ENCODE assay signal across 15 mouse cellular contexts in the genomic region with DNA sequence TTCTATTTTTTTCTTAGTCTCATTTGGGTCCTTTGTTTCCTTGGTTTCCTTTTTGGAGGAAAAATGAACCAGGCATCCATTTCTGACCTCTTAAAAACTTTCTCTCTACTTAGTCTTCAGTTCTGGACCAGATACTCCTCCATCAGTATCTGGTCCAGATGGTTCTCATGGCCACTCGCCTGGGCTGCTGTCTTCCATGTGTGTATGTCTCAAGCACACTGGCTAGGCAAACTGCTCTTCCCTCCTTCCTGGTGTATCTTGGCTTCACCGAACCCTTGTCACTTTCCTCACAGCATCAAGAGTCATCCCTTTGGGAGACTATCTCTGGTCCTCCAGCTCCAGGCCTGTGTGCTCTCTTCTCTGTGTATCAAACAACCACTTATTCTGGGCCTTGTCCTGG. TPM values are rescaled to one million over a fixed set of nuclear protein-coding genes. Genes with fewer than 3 reads are reported as not detected.
DNase-seq lines count a peak whose midpoint lies in the region; ATAC-seq and TF ChIP-seq lines count a peak whose summit lies in the region.
"Had no signal": no experiment of that assay in that cellular context is flagged by ENCODE, and none has a peak within 500 bp of the region (broad histone marks: within the 10 kb centered on the region; RNA-seq: fewer than 3 reads in every experiment).

No protein-coding gene starts in this region.

- TF ChIP-seq EP300 in heart, adult 2 months (IDR thresholded peaks at IDR 0.05; ENCODE audit: insufficient read depth, low read depth, low read length): no peak
- no peak for TF ChIP-seq EP300 in stomach, postnatal 0 days (optimal IDR thresholded peaks at IDR 0.05)

- H3K36me3 ChIP-seq in heart, adult 2 months (ENCODE audit: control insufficient read depth, insufficient read depth, low read length): no peaks in the 10 kb centered on the region; the same call in 1 of the 2 replicates
- no peaks in the 10 kb centered on the region for H3K36me3 ChIP-seq in kidney, embryonic 15.5 days
- no peaks in the 10 kb centered on the region for H3K36me3 ChIP-seq in kidney, adult 2 months (ENCODE audit: control insufficient read depth, insufficient read depth, low read length)
- H3K36me3 ChIP-seq in stomach, embryonic 16.5 days (ENCODE audit: control insufficient read depth, insufficient read depth, low read length): no peaks in the 10 kb centered on the region
- H3K36me3 ChIP-seq in stomach, postnatal 0 days (ENCODE audit: control insufficient read depth, insufficient read depth, low read length): no peaks in the 10 kb centered on the region
- H3K36me3 ChIP-seq: liver, embryonic 13.5 days had no signal

- H3K9me3 ChIP-seq in kidney, embryonic 15.5 days (replicated peaks): no peaks in the 10 kb centered on the region
- H3K9me3 ChIP-seq in stomach, embryonic 16.5 days (replicated peaks; ENCODE audit: control insufficient read depth, low read length): no peaks in the 10 kb centered on the region
- no peaks in the 10 kb centered on the region for H3K9me3 ChIP-seq in stomach, postnatal 0 days (ENCODE audit: control insufficient read depth, low read length)
- H3K9me3 ChIP-seq: liver, embryonic 13.5 days had no signal

- no peak overlapping the region for H3K4me3 ChIP-seq in heart, adult 2 months
- no peak overlapping the region for H3K4me3 ChIP-seq in kidney, embryonic 15.5 days (replicated peaks)
- H3K4me3 ChIP-seq in kidney, adult 2 months (ENCODE audit: insufficient read depth, low read depth, low read length): no peak overlapping the region
- H3K4me3 ChIP-seq in stomach, embryonic 16.5 days (replicated peaks; ENCODE audit: low read length): no peak overlapping the region
- no peak overlapping the region for H3K4me3 ChIP-seq in stomach, postnatal 0 days (ENCODE audit: low read depth, low read length)
- H3K4me3 ChIP-seq in olfactory bulb, adult 2 months (ENCODE audit: insufficient read depth, low read depth, low read length): no peak overlapping the region
- no peak overlapping the region for H3K4me3 ChIP-seq in cerebellum, adult 2 months (replicated peaks; ENCODE audit: insufficient read depth, low read depth, low read length)
- H3K4me3 ChIP-seq: liver, embryonic 13.5 days had no signal

- H3K9ac ChIP-seq in heart, adult 2 months (ENCODE audit: low read depth, low read length): no peak overlapping the region
- H3K9ac ChIP-seq in kidney, embryonic 15.5 days: no peak overlapping the region
- H3K9ac ChIP-seq in stomach, embryonic 16.5 days (ENCODE audit: low read length): no peak overlapping the region
- no peak overlapping the region for H3K9ac ChIP-seq in stomach, postnatal 0 days (ENCODE audit: low read length)
- H3K9ac ChIP-seq: liver, embryonic 13.5 days had no signal

- no peak for DNase-seq in heart, adult 2 months
- no peak for DNase-seq in heart, postnatal 36 days
- no peak for DNase-seq in kidney, adult 2 months
- DNase-seq in stomach, postnatal 0 days (ENCODE audit: low spot score): no peak
- DNase-seq in cerebellum, adult 2 months: no peak
- DNase-seq: B cell, adult 2 months; cerebellum, postnatal 14 days; liver, embryonic 13.5 days; right cerebral cortex, postnatal 25 days; thymus, adult 2 months had no signal

- no peaks in the 10 kb centered on the region for H3K27me3 ChIP-seq in heart, adult 2 months (ENCODE audit: control insufficient read depth, insufficient read depth, low read length)
- H3K27me3 ChIP-seq in kidney, embryonic 15.5 days: no peaks in the 10 kb centered on the region
- no peaks in the 10 kb centered on the region for H3K27me3 ChIP-seq in kidney, adult 2 months (replicated peaks; ENCODE audit: control insufficient read depth, insufficient read depth, low read length)
- no peaks in the 10 kb centered on the region for H3K27me3 ChIP-seq in stomach, embryonic 16.5 days (ENCODE audit: control insufficient read depth, insufficient read depth, low read length)
- no peaks in the 10 kb centered on the region for H3K27me3 ChIP-seq in stomach, postnatal 0 days (ENCODE audit: control insufficient read depth, insufficient read depth, low read length)
- no peaks in the 10 kb centered on the region for H3K27me3 ChIP-seq in cerebellum, adult 2 months (ENCODE audit: control insufficient read depth, insufficient read depth, low read length)
- H3K27me3 ChIP-seq: liver, embryonic 13.5 days; Patski had no signal

- ATAC-seq in kidney, embryonic 15.5 days (replicated peaks; ENCODE audit: low FRiP score): no peak
- ATAC-seq in stomach, embryonic 16.5 days (ENCODE audit: insufficient read depth, low FRiP score): no peak
- no peak for ATAC-seq in stomach, postnatal 0 days (ENCODE audit: low FRiP score, low TSS enrichment)
- ATAC-seq: hindbrain, postnatal 0 days; Patski had no signal

- peak overlapping the region; percentile 11; the same call in 1 of the 2 replicates for H3K27ac ChIP-seq in heart, adult 2 months
- H3K27ac ChIP-seq in kidney, embryonic 15.5 days: peak overlapping the region; percentile 13; the same call in 1 of the 2 replicates
- H3K27ac ChIP-seq in kidney, adult 2 months (ENCODE audit: insufficient read depth, low read depth, low read length): no peak overlapping the region
- 0 out of 2 replicates have a peak overlapping the region, but pooled peaks have one; percentile 0 for H3K27ac ChIP-seq in stomach, embryonic 16.5 days (ENCODE audit: low read length)
- no peak overlapping the region for H3K27ac ChIP-seq in stomach, postnatal 0 days (replicated peaks)
- H3K27ac ChIP-seq in olfactory bulb, adult 2 months (ENCODE audit: insufficient read depth, low read depth, low read length): peak overlapping the region; percentile 73
- no peak overlapping the region for H3K27ac ChIP-seq in cerebellum, adult 2 months (ENCODE audit: insufficient read depth, low read length)
- H3K27ac ChIP-seq: hindbrain, postnatal 0 days; liver, embryonic 13.5 days had no signal

- 59% methylated on average over 2 of the region's 2 CpGs for WGBS in heart, adult 2 months
- 90% methylated on average over 2 of the region's 2 CpGs for WGBS in kidney, embryonic 15.5 days
- WGBS in kidney, adult 2 months: 87% methylated on average over 2 of the region's 2 CpGs
- WGBS in stomach, embryonic 16.5 days: 75% methylated on average over 2 of the region's 2 CpGs
- WGBS in stomach, postnatal 0 days: 82% methylated on average over 2 of the region's 2 CpGs
- 91% methylated on average over 2 of the region's 2 CpGs for WGBS in olfactory bulb, adult 2 months
- WGBS in cerebellum, adult 2 months: 65% methylated on average over 2 of the region's 2 CpGs

- peaks cover 3% of the 10 kb centered on the region; the same call in 1 of the 2 replicates for H3K79me2 ChIP-seq in heart, adult 2 months (replicated peaks; ENCODE audit: control insufficient read depth, insufficient read depth, low read length)

- intact Hi-C loops in heart, adult 2 months (cut with DNase I): no loop called here
- intact Hi-C loops in heart, postnatal 36 days (cut with DNase I): no loop called here

- no peak overlapping the region for H3K4me2 ChIP-seq in kidney, embryonic 15.5 days
- H3K4me2 ChIP-seq in stomach, embryonic 16.5 days (ENCODE audit: low read depth, low read length): no peak overlapping the region
- no peak overlapping the region for H3K4me2 ChIP-seq in stomach, postnatal 0 days (replicated peaks; ENCODE audit: low read depth)
- H3K4me2 ChIP-seq: liver, embryonic 13.5 days had no signal

- no peak for TF ChIP-seq POLR2A in heart, adult 2 months (IDR thresholded peaks at IDR 0.05; ENCODE audit: insufficient read depth, low read depth, low read length)
- TF ChIP-seq POLR2A in kidney, adult 2 months (IDR thresholded peaks at IDR 0.05; ENCODE audit: low read depth, low read length): no peak
- TF ChIP-seq POLR2A in olfactory bulb, adult 2 months (IDR thresholded peaks at IDR 0.05; ENCODE audit: insufficient read depth, low read depth, low read length): no peak
- no peak for TF ChIP-seq POLR2A in cerebellum, adult 2 months (IDR thresholded peaks at IDR 0.05; ENCODE audit: borderline replicate concordance, insufficient read depth, low read length)

- TF ChIP-seq CTCF in heart, adult 2 months (IDR thresholded peaks at IDR 0.05): no peak
- TF ChIP-seq CTCF in kidney, adult 2 months (conservative IDR thresholded peaks at IDR 0.05; ENCODE audit: insufficient read depth, insufficient read length, low read depth, low read length): no peak
- no peak for TF ChIP-seq CTCF in stomach, postnatal 0 days (IDR thresholded peaks at IDR 0.05; ENCODE audit: low read depth)
- TF ChIP-seq CTCF in olfactory bulb, adult 2 months (IDR thresholded peaks at IDR 0.05; ENCODE audit: insufficient read depth, low read depth, low read length): no peak
- TF ChIP-seq CTCF in cerebellum, adult 2 months (IDR thresholded peaks at IDR 0.05; ENCODE audit: borderline replicate concordance, insufficient read depth, low read depth, low read length): no peak

- H3K4me1 ChIP-seq in heart, adult 2 months (ENCODE audit: control insufficient read depth, insufficient read depth, low read length): peaks cover 13% of the 10 kb centered on the region
- H3K4me1 ChIP-seq in kidney, embryonic 15.5 days: peaks cover 66% of the 10 kb centered on the region
- H3K4me1 ChIP-seq in kidney, adult 2 months (ENCODE audit: control insufficient read depth, insufficient read depth, low read length): peaks cover 32% of the 10 kb centered on the region
- peaks cover 40% of the 10 kb centered on the region for H3K4me1 ChIP-seq in stomach, embryonic 16.5 days (ENCODE audit: control insufficient read depth, insufficient read depth, low read length)
- peaks cover 5% of the 10 kb centered on the region; the same call in 1 of the 2 replicates for H3K4me1 ChIP-seq in stomach, postnatal 0 days (replicated peaks; ENCODE audit: control insufficient read depth, insufficient read depth)
- peaks cover 21% of the 10 kb centered on the region for H3K4me1 ChIP-seq in olfactory bulb, adult 2 months (ENCODE audit: control insufficient read depth, insufficient read depth, low read length)
- peaks cover 3% of the 10 kb centered on the region; the same call in 1 of the 2 replicates for H3K4me1 ChIP-seq in cerebellum, adult 2 months (ENCODE audit: control insufficient read depth, insufficient read depth, low read length)
- H3K4me1 ChIP-seq: liver, embryonic 13.5 days had no signal

RNA-seq across cellular contexts. Expression of a gene that starts 25.0 kb away (rescaled TPM):
- 10 to 100 TPM; 14.1 to 14.3 TPM for total RNA-seq in heart, adult 2 months (2021)
- 10.8 and 19.2 TPM in 2 replicates for polyA plus RNA-seq in heart, adult 2 months (2012; rRNA removed)
- total RNA-seq in heart, postnatal 36 days (2021): 10 to 100 TPM; 15.4 to 17.9 TPM
- 53.5 and 57.1 TPM in 2 replicates for polyA plus RNA-seq in kidney, embryonic 15.5 days (2015; fragmentation: Nextera tagmentation; extraction: Ambion mirVana)
- 21.7 and 23.7 TPM in 2 replicates for polyA plus RNA-seq in kidney, adult 2 months (2012; rRNA removed)
- polyA plus RNA-seq in stomach, embryonic 16.5 days (2015; fragmentation: Nextera tagmentation; extraction: Ambion mirVana): 24.1 and 25.5 TPM in 2 replicates
- 9.7 and 10.4 TPM in 2 replicates for polyA plus RNA-seq in stomach, postnatal 0 days (2015; fragmentation: Nextera tagmentation; extraction: Ambion mirVana)
- polyA plus RNA-seq in olfactory bulb, adult 2 months (2012; ENCODE audit: insufficient read depth, insufficient read length, low replicate concordance, missing spikeins): not detected in 2 replicates
- polyA plus RNA-seq in cerebellum, adult 2 months (2012; rRNA removed): 26.6 and 29.1 TPM in 2 replicates

Comparison
In these comparisons a context has a peak if more than half of its experiments do, and no peak if none do; other contexts are left out.
1. H3K27ac ChIP-seq: peak in heart, adult 2 months (single experiment), kidney, embryonic 15.5 days (single experiment), stomach, embryonic 16.5 days (single experiment) and olfactory bulb, adult 2 months (single experiment); none in kidney, adult 2 months (single experiment), stomach, postnatal 0 days (single experiment) and cerebellum, adult 2 months (single experiment).